Mouse (Mus musculus) inflammation-experienced regulatory T-cells, adult 6 months (primary cell): ENCODE measurements at regions not wholly inside any gene's neighbourhood (a gene's known extent, or its start where the extent isn't known, plus 50 kb on each side); places are given as distances from the start of the nearest gene placed in this dataset.

Experiments
- ATAC-seq: one replicate; pipeline ENCODE4 v1.8.0; 2017

DNA sequence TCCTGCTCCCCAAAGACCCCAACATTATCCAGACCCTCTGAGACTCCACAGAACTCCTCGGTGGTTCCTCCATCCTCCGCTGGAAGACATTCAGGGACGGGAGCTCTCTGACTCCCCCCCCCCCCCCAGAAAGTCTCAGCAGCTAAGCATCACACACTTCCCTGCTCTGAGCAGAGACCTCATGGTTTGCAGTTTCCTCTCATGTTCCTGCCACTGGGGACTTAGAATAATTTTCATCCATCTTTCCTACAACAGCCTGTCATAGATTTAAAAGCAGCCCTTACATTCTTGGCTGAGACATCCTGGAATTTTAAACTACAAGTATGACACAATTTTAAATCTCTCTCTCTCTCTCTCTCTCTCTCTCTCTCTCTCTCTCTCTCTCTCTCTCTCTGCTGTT is 69.2 kb downstream of the Gpr65 start:
- no peak for ATAC-seq

DNA sequence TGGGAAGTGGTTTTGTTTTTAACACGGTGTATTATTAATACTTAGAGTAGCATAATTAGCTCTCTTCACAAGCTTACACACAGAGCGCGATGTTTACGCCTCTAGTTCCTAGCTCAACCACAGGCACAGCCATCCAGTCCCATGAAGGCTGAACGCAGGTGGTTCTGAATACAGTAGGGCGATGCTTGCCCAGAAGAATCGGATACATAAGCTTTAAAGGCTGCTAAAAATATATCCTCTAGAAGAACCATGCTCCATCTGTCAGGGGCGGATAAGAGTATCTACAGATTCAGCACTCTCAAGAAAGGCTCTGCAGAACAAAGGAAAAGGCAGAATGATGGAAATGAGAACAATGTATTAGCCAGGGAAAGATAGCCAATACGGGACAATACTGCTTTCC is 71.1 kb downstream of the Gpr65 start:
- ATAC-seq = no peak

DNA sequence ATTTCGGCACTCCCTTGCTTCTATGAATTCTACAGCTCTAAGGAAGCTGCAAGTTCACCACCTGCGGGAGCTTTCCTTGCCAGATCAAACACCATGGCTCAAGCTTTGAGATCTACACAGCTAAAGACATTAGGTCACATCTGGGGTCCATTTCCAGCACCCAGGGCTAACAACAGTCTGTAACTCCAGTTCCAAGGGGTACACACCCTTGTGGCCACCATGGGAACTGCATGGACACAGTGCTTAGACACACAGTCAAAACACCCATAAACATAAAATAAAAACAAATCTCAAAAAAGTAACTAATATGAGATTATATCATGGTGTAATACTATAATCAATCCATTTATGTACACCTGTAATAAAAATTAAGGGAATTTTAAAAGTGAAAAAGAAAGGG is 73.7 kb downstream of the Gpr65 start:
- ATAC-seq = peak; percentile 52

DNA sequence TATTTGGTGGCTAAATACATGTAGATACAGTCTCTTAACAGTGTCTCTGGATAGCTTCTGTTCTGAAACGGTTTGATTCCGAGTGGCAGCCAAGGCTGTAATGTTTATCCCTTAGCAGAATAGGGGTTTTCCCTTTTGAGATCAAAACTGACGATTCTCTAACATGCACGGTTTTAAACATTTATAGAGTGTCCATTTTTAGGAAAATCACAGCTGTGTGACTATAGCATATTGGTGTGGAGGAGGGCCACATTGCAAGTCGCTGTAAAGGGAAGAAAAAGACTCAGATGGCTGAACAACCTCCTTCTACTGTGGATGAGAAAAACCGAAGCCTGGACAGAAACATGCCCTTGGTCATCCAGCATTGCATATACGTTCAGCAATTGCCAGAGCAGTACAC is 75.2 kb downstream of the Gpr65 start:
- ATAC-seq = no peak

DNA sequence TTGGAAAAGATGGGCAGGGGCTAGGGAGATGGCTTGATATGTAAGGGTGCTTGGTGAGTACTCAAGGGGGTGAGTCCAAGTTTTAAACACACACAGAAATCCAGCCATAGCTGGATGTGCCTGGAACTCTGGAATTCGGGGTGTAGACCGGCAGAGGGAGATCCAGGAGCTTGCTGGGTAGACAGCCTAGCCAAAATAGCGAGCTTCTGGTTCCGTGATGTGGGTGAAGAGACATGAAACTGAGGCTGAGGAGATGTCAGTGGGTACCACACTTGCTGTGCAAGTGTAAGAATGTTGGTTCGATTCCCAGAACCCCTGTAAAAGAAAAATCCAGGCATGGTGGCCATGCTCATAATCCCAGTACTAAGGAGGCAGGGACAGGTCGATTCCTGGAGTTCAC is 78.6 kb downstream of the Gpr65 start:
- no peak for ATAC-seq

DNA sequence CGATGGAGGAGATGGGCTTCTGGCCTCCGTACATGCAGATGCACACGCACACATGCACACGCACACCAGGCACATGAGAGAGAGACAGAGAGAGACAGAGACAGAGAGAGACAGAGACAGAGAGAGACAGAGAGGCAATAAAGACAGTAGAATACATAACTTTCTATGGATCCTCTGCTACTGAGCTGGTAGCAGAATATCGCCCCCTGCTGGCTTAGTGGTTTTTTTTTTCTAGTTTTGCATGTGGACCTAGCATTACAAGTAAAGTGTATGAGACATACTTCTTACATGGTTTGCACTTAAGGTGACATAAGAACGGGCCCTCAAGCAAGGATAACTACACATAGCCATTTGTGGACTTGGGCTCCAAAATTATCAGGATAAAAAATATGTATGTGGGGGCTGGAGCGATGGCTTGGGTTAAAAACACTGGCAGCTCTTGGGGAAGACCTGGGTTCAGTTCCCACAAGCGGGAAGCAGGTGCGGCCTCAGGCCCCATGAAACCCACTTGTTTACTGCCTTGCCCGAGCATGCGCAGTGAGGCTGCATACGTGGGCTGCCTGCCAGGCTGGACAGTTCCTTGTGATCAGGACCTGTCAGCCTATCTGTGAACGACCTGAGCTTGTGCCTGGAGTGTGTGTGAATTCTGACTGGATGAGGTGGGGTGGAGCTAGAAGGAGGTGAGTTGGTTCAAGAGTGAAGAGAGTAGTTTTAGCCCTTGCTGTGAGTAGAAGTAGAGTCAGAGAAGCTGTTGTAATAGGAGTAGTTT is 79.3 kb downstream of the Gpr65 start:
- no peak for ATAC-seq

DNA sequence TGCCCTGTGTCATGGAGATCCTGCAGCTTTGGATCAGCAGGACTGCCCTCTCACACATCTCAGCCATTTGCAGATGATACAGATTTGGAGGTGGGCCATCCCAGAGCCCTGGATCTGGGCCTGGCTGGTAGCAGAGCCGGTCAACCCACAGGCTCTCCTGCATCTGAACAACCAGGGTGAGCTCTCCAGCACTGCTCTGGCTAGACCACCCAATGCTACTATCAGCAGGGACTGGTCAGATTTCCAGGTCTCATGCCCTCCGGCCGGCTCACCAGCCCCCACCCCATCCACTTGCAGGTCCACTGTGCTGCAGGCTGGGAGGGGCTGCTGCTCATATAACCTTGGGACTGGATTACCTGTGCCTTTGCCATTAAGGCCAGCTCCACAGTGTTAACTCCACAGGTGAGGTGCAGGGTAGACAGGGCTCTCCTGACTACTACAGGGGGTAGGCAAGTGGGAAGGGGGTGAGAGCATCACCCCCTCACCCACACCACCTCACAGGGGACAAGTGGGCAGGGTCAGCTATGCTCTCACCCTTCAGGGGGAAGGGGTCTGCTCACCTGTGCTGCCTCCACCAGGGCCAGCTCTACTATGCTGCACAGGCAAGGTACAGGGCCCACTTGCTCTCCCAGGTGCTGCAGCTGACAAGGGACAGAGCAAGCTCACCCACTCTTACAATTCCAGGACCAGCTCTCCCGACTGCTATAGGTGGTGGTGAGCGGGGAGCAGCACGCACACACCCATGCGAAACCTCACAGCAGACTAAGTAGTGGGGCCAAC is 81.6 kb downstream of the Gpr65 start:
- no peak for ATAC-seq

DNA sequence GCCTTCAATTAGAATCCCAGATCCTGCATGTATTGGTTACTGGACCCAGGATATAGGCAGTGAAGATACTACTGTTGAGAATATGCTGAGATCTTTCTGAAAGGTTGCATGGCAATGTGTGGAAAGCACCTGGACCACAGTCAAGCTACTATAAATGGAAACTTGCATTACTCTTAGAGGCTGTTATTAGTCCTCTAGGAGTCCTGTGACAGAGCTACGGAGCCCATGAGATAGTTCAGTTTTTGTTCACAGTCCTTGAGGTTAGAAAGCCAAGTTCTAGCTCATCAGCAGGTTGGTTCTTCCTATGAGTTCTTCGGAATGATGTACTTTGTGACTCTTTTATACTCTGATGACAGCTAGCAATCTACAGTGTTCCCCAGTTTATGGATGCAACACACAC is 84.0 kb downstream of the Gpr65 start:
- ATAC-seq = no peak

DNA sequence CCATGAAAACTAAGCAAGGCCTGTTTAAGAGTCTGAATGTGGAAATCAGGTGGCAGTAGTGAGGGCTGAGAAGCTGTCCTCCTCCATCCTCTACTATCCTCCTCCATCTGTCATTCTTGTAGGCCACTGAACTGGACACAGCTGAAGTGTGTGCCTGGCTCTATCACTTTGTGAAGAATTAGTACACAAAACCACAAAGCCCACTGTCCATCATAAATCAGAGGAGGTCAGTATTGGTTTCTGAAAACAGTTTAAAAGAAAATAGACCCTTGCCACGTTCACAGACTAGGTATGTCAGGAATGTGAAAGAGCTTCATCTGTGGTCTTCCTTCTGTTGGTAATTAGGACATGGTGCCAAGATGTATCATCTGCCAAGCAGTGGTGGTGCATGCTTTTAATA is 86.1 kb downstream of the Gpr65 start:
- ATAC-seq = no peak

DNA sequence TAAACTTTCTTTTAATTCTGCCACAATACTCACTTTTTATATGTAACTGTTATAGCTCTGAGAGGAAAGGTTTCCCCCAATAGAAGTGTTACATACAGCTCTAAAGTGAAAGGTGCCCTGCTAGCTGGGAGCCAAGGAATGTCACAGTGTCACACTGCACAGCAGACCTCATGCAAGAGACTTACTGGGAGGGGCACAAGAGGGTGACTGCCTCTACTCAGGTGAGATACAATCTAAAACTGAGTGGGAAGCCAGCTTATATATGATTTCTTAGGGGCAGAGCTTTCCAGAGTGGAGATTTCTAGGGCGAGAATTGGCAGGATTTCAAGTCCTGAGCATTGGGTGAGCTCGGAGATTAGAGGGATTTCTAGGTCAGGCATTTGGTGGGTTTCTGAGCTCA is 99.1 kb downstream of the Gpr65 start:
- ATAC-seq = no peak

DNA sequence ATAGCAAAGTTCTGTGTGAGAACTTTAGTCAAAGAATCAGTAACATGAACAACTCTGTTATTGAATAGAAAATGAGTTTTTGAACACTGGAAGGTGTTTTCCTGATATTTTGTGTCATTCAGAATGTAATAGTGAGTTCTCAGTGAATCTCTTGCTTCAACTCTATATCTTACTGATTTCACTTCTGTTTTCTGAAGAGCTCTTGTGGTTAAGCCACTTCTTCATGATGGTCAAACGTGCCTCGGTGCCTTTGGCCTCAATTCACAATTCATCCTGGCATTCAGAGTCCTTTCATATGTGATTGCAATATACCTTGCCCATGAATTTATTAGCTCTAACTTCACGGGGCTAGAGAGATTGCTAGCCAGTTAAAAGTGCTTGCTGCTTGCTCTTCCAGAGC is 102.3 kb downstream of the Gpr65 start:
- no peak for ATAC-seq

DNA sequence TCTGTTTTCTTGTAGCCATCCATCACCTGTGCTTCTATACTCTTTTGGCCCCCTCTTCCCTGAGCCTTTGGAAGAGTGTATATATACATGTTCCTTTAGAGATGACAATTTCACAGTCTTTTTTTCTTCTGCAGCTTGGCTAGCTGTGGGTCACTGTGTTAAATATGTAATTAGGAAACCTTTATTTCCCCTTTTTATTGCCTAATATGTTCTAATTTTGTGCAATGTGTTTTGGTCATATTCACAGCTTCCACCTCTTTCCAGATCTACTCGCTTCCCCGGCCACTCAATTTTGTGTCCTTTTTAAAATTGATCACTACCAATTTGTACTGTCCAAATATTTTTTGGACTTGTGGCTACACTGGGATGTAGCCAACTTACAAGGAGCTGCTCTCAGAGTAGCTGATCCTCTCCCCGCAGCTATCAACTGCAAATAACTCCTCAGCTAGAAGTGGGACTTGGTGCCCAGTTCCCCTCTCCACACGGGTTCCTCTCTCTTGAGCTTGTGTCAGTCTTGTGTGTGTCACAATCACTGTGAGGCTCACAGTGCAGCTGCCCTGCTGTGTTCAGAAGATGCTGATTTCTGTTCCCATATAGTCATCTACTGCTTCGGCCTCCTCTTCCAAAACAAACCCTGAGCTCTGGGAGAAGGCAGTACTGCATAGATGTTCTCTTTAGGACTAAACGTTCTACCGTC is 106.9 kb downstream of the Gpr65 start:
- ATAC-seq = no peak
